Mouse (Mus musculus) lung, postnatal 0 days (tissue): ENCODE measurements around the gene Mapk11. TPM values are rescaled to one million over a fixed set of nuclear protein-coding genes. Genes with fewer than 3 reads are reported as not detected.

Source experiments
- ATAC-seq: fragments of 200-750 bp; cut with Nextera tagmentation; 2 replicates; pipeline ENCODE4 v1.8.0; 2017; ENCODE audit warnings: moderate library complexity
- DNase-seq: peaks from one replicate; pipeline ENCODE4 v3.0.0-alpha.2; 2016; ENCODE audit warnings: low spot score
- H3K27ac ChIP-seq: fragments of 300-500 bp; sonication (generic); 2 replicates; pipeline ENCODE4 v1.5.1; 2014; ENCODE audit warnings: antibody characterized with exemption, mild to moderate bottlenecking, low read length, mixed read lengths
- H3K27me3 ChIP-seq: fragments of 300-500 bp; sonication (generic); replicated peaks from 2 replicates; pipeline ENCODE4 v1.6.1; 2014; ENCODE audit warnings: low read length, mixed read lengths; ENCODE audit not compliant: insufficient read depth
- H3K36me3 ChIP-seq: fragments of 300-500 bp; sonication (generic); 2 replicates; pipeline ENCODE4 v1.6.1; 2014; ENCODE audit warnings: low read length, mixed read lengths; ENCODE audit not compliant: insufficient read depth
- H3K4me1 ChIP-seq: fragments of 300-500 bp; sonication (generic); 2 replicates; pipeline ENCODE4 v1.6.1; 2014; ENCODE audit warnings: antibody characterized with exemption, low read depth, low read length, mixed read lengths; ENCODE audit not compliant: insufficient read depth
- H3K4me2 ChIP-seq: fragments of 300-500 bp; sonication (generic); replicated peaks from 2 replicates; pipeline ENCODE4 v1.6.1; 2014; ENCODE audit warnings: low read depth, mild to moderate bottlenecking, low read length, moderate library complexity, mixed read lengths
- H3K4me3 ChIP-seq: fragments of 300-500 bp; sonication (generic); 2 replicates; pipeline ENCODE4 v1.5.1; 2014; ENCODE audit warnings: low read depth, low read length
- H3K9ac ChIP-seq: fragments of 300-500 bp; sonication (generic); replicated peaks from 2 replicates; pipeline ENCODE4 v1.6.1; 2014; ENCODE audit warnings: low read depth, mild to moderate bottlenecking
- H3K9me3 ChIP-seq: fragments of 300-500 bp; sonication (generic); 2 replicates; pipeline ENCODE4 v1.6.1; 2016; ENCODE audit warnings: low read length, mixed read lengths
- CTCF ChIP-seq: IDR thresholded peaks from 2 replicates; pipeline ENCODE4 v1.5.1; 2016; ENCODE audit warnings: antibody characterized with exemption, mild to moderate bottlenecking
- EP300 ChIP-seq: IDR thresholded peaks from 2 replicates; pipeline ENCODE4 v1.6.1; 2016; ENCODE audit warnings: antibody characterized with exemption, mild to moderate bottlenecking, control low read depth
- WGBS: fragments of 180-500 bp; shearing (Covaris S2); extraction: QIAGEN DNeasy Blood & Tissue Kit; methylation state at CpG from one replicate; pipeline ENCODE4 v1.1.7; 2014; 5-methylcytosine and 5-hydroxymethylcytosine counted together
- polyA plus RNA-seq: library from polyadenylated mRNA; unstranded; fragments of >200 nt; fragmentation: Nextera tagmentation; extraction: Ambion mirVana; gene quantifications from 2 replicates; pipeline ENCODE4 v1.2.1, GENCODE M21; 2015

Gene Mapk11
- polyA plus RNA-seq, 1 experiment from 2014 or later: 7.4 TPM

DNA sequence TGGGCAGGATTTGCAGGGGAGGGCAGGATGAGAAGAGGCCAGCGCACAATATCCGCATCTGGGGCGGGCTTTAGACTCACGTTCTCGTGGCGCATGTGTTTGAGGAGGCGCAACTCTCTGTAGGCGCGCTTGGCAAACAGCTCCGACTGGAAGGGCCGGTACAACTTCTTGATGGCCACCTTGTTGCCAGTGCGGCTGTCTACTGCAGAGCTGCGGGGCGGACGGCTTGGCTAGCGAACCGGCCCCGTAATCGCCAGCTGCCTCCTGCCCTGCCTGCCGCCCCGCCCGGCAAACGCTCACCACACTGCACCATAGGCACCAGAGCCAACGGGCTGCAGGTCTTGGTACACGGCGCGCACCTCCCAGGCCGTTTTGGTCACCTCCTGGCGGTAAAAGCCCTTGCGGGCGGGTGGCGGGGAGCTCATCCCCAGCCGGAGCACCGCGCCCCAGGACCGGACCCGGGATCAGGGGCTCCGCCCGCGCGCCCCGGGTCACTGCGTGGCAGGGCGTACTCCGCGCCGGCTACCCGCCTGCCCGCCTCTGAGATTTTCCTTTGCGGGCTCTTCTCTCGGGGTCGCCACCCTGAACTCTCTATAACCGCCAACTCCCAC lies 9.3 kb downstream of the Mapk11 start:
- peak overlapping the region; percentile 51; the same call in 1 of the 2 replicates for H3K27ac ChIP-seq
- DNase-seq (peak; percentile 36), ATAC-seq (peak; percentile 53)
- H3K36me3 ChIP-seq: no peaks in the 10 kb centered on the region
- H3K27me3 ChIP-seq: peaks cover 13% of the 10 kb centered on the region; the same call in 1 of the 2 replicates
- under 1% methylated on average over 51 of the region's 53 CpGs for WGBS
- TF ChIP-seq EP300 (no peak), CTCF (no peak)
- H3K4me3 ChIP-seq: peak overlapping the region; percentile 53
- H3K9ac ChIP-seq: peak overlapping the region; percentile 34
- peaks cover 7% of the 10 kb centered on the region; the same call in 1 of the 2 replicates for H3K4me1 ChIP-seq
- no peaks in the 10 kb centered on the region for H3K9me3 ChIP-seq
- H3K4me2 ChIP-seq: peak overlapping the region; percentile 90

DNA sequence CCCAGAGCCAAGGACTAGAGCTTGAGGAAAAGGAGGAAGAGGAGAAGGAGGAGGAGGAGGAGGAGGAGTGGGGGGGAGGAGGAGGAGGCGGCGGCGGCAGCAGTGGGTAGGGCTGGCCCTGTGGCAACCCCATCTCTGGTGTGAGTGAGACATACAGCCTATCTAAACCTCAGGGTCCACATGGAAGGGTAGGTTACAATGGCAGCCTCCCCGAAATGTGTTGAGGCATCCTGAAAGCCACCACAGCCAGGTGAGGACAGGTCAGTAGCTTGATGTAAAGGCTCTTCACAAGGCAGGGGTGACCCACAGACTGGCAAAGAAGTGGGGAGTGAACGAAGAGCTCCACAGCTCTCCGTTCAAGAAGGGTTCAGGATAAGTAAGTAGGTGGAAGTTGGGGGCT lies 10.9 kb downstream of the Mapk11 start:
- Histone ChIP-seq H3K36me3 (no peaks in the 10 kb centered on the region), H3K9ac (no peak overlapping the region), H3K4me2 (no peak overlapping the region), H3K4me1 (peaks cover 7% of the 10 kb centered on the region; the same call in 1 of the 2 replicates), H3K27me3 (peaks cover 13% of the 10 kb centered on the region; the same call in 1 of the 2 replicates), H3K4me3 (no peak overlapping the region), H3K9me3 (no peaks in the 10 kb centered on the region), H3K27ac (no peak overlapping the region)
- no peak for TF ChIP-seq EP300
- TF ChIP-seq CTCF: no peak
- 82% methylated on average over 6 of the region's 6 CpGs for WGBS
- no peak for DNase-seq
- no peak for ATAC-seq

DNA sequence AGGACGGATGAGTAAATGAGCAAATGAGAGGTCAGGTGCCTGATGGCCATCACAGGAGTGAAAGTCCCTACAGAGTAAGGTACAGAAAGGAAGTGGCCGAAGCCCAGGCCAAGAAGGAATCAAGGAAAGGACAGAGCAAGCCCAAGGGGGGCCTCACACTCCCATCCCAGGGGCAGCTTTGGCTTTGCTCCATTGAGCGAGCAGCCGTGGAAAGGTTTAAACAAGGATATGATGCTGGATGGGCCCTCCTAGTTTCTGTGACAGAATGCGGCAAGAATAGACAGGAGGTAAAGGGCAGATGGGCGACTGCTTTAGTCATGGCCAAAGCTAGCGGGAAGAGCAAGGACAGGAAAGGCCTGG lies 11.4 kb downstream of the Mapk11 start:
- no peak for TF ChIP-seq CTCF
- no peak for TF ChIP-seq EP300
- Histone ChIP-seq H3K27ac (no peak overlapping the region), H3K9ac (no peak overlapping the region), H3K4me1 (peaks cover 7% of the 10 kb centered on the region; the same call in 1 of the 2 replicates), H3K9me3 (no peaks in the 10 kb centered on the region), H3K4me2 (no peak overlapping the region), H3K4me3 (no peak overlapping the region), H3K27me3 (peaks cover 13% of the 10 kb centered on the region; the same call in 1 of the 2 replicates), H3K36me3 (no peaks in the 10 kb centered on the region)
- DNase-seq: no peak
- 82% methylated on average over 7 of the region's 7 CpGs for WGBS
- ATAC-seq: no peak

DNA sequence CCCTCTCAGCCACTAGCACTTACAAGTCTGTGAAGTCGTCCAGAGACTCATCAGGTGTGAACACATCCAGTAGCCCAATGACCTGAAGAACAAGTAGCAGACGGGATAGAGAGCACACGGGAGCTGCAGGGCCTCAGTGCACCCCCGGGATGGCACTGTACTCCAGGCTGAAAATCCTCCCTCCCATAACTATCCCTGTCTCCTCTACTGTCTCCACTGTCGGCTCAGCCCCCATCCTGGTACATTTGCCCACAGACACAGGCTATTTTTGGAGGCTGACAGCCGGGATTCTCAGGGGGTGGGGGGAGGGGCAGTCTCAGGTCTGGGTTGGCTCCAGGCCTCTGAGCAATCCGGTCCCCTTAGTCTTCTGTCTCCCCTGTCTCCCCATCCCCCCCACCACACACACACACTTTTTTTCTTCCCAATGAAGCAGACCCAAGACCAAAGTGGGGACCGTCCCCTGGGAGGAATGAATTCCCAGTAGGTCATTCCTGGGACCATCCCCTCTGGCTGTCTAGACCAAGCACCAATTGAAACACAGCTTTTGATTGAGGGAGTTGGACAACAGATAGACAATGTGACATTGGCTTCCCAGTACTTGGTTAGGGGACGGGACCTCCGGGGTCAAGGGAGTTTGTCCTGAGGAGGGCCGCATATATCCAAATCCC lies 11.9 kb downstream of the Mapk11 start:
- Histone ChIP-seq H3K4me1 (peaks cover 7% of the 10 kb centered on the region; the same call in 1 of the 2 replicates), H3K9ac (no peak overlapping the region), H3K9me3 (no peaks in the 10 kb centered on the region), H3K36me3 (no peaks in the 10 kb centered on the region), H3K27me3 (peaks cover 13% of the 10 kb centered on the region; the same call in 1 of the 2 replicates), H3K4me3 (no peak overlapping the region), H3K27ac (no peak overlapping the region), H3K4me2 (no peak overlapping the region)
- DNase-seq: no peak
- ATAC-seq: no peak
- WGBS: 65% methylated on average over 11 of the region's 11 CpGs
- no peak for TF ChIP-seq EP300
- no peak for TF ChIP-seq CTCF

DNA sequence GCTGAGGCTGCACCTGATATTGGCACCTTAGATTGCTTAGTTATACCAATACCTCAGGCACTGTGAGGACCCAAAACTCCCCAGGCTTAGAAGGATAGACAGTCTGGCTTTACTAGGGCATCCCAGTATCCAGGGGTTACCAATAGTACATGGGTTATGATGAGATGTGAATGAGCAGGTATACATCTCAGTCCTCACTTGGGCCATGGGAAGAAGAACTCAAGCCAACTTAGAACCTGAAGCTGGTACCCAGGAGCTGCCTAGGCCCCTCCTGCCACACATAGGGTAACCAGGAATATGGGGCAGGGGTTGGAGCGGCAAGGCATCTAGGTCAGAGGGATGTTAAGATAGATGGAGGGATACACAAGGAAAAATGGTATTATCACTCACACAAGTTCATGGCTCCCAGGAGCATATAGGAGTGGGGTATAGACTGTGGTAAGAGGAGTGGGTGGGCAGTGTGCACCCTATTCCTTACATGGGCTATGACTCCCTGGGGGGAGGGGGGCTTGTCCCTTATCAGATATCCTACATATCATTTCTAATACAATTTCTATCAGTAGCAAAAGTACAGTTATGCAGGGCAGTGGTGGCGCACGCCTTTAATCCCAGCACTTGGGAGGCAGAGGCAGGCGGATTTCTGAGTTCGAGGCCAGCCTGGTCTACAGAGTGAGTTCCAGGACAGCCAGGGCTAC lies 12.8 kb downstream of the Mapk11 start:
- ATAC-seq (no peak), DNase-seq (no peak)
- no peak overlapping the region for H3K9ac ChIP-seq
- H3K9me3 ChIP-seq: no peaks in the 10 kb centered on the region
- no peak overlapping the region for H3K27ac ChIP-seq
- no peak for TF ChIP-seq EP300
- no peak for TF ChIP-seq CTCF
- H3K27me3 ChIP-seq: peaks cover 13% of the 10 kb centered on the region; the same call in 1 of the 2 replicates
- H3K4me2 ChIP-seq: no peak overlapping the region
- WGBS: 95% methylated on average over 4 of the region's 5 CpGs
- H3K36me3 ChIP-seq: no peaks in the 10 kb centered on the region
- H3K4me3 ChIP-seq: no peak overlapping the region
- peaks cover 7% of the 10 kb centered on the region; the same call in 1 of the 2 replicates for H3K4me1 ChIP-seq

DNA sequence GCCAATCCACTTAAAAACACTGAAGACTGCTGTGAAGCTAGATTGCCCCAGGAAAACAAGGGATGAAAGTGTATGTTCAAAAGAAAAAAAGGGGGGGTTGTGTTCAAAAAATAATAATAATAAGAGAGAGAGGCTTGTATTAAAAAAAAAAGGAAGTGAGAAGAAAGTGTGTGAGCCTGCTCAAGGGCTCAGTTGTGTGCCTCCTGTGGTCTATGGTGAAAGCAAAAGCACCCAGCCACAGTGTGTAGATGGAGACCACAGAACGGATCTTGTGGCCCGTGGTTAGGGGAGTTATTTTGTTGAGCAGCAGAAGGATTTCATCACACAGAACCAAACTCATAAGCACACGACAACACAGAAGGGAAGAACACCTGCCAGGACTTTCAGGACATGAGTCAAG lies 18.1 kb downstream of the Mapk11 start:
- Histone ChIP-seq H3K4me3 (no peak overlapping the region), H3K9me3 (no peaks in the 10 kb centered on the region), H3K9ac (no peak overlapping the region), H3K27ac (no peak overlapping the region), H3K27me3 (no peaks in the 10 kb centered on the region), H3K4me2 (no peak overlapping the region), H3K36me3 (no peaks in the 10 kb centered on the region), H3K4me1 (peaks cover 12% of the 10 kb centered on the region; the same call in 1 of the 2 replicates)
- no peak for ATAC-seq
- TF ChIP-seq CTCF: no peak
- TF ChIP-seq EP300: no peak
- 87% methylated on average over 3 of the region's 3 CpGs for WGBS
- DNase-seq: peak; percentile 32
